Mouse (Mus musculus): Measurements from ENCODE around the gene Myo1d. TPM values are rescaled to one million over a fixed set of nuclear protein-coding genes. Genes with fewer than 3 reads are reported as not detected.

Gene Myo1d
- polyA plus RNA-seq, 1 experiment from 2014 or later, result 68.2 TPM

- no peak overlapping the region for H3K27ac ChIP-seq
- no peak for ATAC-seq
- H3K36me3 ChIP-seq, result no peaks in the 10 kb centered on the region
- H3K4me2 ChIP-seq (replicated peaks), result no peak overlapping the region
- H3K9ac ChIP-seq, result no peak overlapping the region
- whole genome bisulfite sequencing, result 61% methylated on average over 2 of the region's 2 CpGs
- no peak overlapping the region for H3K4me3 ChIP-seq (replicated peaks)
- H3K4me1 ChIP-seq (replicated peaks), result no peaks in the 10 kb centered on the region
- no peaks in the 10 kb centered on the region for H3K27me3 ChIP-seq (replicated peaks)
- H3K9me3 ChIP-seq, result no peaks in the 10 kb centered on the region
These were observed 25.6 kb downstream of the Myo1d start for GRCm38 (mm10) chr11:80754201-80754600.

- WGBS, result 85% methylated on average over 1 of the region's 1 CpGs
- no peak for ATAC-seq
These were observed 28.7 kb downstream of the Myo1d start for GRCm38 (mm10) chr11:80751168-80751567.

GRCm38 (mm10) chr11:80749187-80749586 lies 30.6 kb downstream of the Myo1d start:
- Histone ChIP-seq H3K4me3 (replicated peaks) (no peak overlapping the region), H3K4me2 (replicated peaks) (no peak overlapping the region), H3K4me1 (replicated peaks) (no peaks in the 10 kb centered on the region), H3K9me3 (no peaks in the 10 kb centered on the region), H3K9ac (no peak overlapping the region), H3K36me3 (no peaks in the 10 kb centered on the region), H3K27ac (no peak overlapping the region), H3K27me3 (replicated peaks) (no peaks in the 10 kb centered on the region)
- 92% methylated on average over 1 of the region's 1 CpGs for whole genome bisulfite sequencing
- no peak for ATAC-seq

More at GRCm38 (mm10) chr11:80751168-80751567, 28.7 kb downstream of the Myo1d start:
- Histone ChIP-seq H3K27me3 (replicated peaks) (no peaks in the 10 kb centered on the region), H3K27ac (no peak overlapping the region), H3K9me3 (no peaks in the 10 kb centered on the region), H3K4me2 (replicated peaks) (no peak overlapping the region), H3K4me1 (replicated peaks) (no peaks in the 10 kb centered on the region), H3K9ac (no peak overlapping the region), H3K4me3 (replicated peaks) (no peak overlapping the region), H3K36me3 (no peaks in the 10 kb centered on the region)

GRCm38 (mm10) chr11:80745426-80745825 lies 34.4 kb downstream of the Myo1d start:
- no peaks in the 10 kb centered on the region for H3K36me3 ChIP-seq
- H3K4me2 ChIP-seq (replicated peaks), result no peak overlapping the region
- no peaks in the 10 kb centered on the region for H3K27me3 ChIP-seq (replicated peaks)
- WGBS, result 61% methylated on average over 5 of the region's 5 CpGs
- H3K27ac ChIP-seq, result no peak overlapping the region
- 0 out of 2 replicates have a peak, but pooled peaks cover 2% of the 10 kb centered on the region for H3K4me1 ChIP-seq (replicated peaks)
- peak; percentile 89 for ATAC-seq
- H3K4me3 ChIP-seq (replicated peaks), result no peak overlapping the region
- H3K9ac ChIP-seq, result no peak overlapping the region
- H3K9me3 ChIP-seq, result no peaks in the 10 kb centered on the region

- Histone ChIP-seq H3K27ac (no peak overlapping the region), H3K4me3 (replicated peaks) (no peak overlapping the region), H3K36me3 (no peaks in the 10 kb centered on the region), H3K4me1 (replicated peaks) (0 out of 2 replicates have a peak, but pooled peaks cover 2% of the 10 kb centered on the region), H3K9me3 (no peaks in the 10 kb centered on the region), H3K27me3 (replicated peaks) (no peaks in the 10 kb centered on the region), H3K4me2 (replicated peaks) (no peak overlapping the region), H3K9ac (no peak overlapping the region)
- ATAC-seq, result no peak
- WGBS, result 82% methylated on average over 4 of the region's 4 CpGs
These were observed 35.9 kb downstream of the Myo1d start for GRCm38 (mm10) chr11:80743823-80744410.

- Histone ChIP-seq H3K9ac (no peak overlapping the region), H3K27ac (no peak overlapping the region), H3K36me3 (no peaks in the 10 kb centered on the region), H3K4me3 (replicated peaks) (no peak overlapping the region), H3K27me3 (replicated peaks) (no peaks in the 10 kb centered on the region), H3K4me1 (replicated peaks) (0 out of 2 replicates have a peak, but pooled peaks cover 2% of the 10 kb centered on the region), H3K4me2 (replicated peaks) (no peak overlapping the region), H3K9me3 (no peaks in the 10 kb centered on the region)
- WGBS, result 97% methylated on average over 4 of the region's 4 CpGs
- ATAC-seq, result no peak
These were observed 37.4 kb downstream of the Myo1d start for GRCm38 (mm10) chr11:80742462-80742861.

- ATAC-seq, result no peak
- 85% methylated on average over 2 of the region's 2 CpGs for WGBS
These were observed 45.1 kb downstream of the Myo1d start for GRCm38 (mm10) chr11:80734771-80735170.

GRCm38 (mm10) chr11:80724701-80725100 lies 55.1 kb downstream of the Myo1d start:
- WGBS, result 52% methylated on average over 12 of the region's 12 CpGs
- ATAC-seq, result no peak

More at GRCm38 (mm10) chr11:80734771-80735170, 45.1 kb downstream of the Myo1d start:
- Histone ChIP-seq H3K4me1 (replicated peaks) (no peaks in the 10 kb centered on the region), H3K36me3 (no peaks in the 10 kb centered on the region), H3K4me2 (replicated peaks) (no peak overlapping the region), H3K4me3 (replicated peaks) (no peak overlapping the region), H3K27me3 (replicated peaks) (no peaks in the 10 kb centered on the region), H3K27ac (no peak overlapping the region), H3K9me3 (no peaks in the 10 kb centered on the region), H3K9ac (no peak overlapping the region)

GRCm38 (mm10) chr11:80723406-80724047 lies 56.3 kb downstream of the Myo1d start:
- Histone ChIP-seq H3K36me3 (no peaks in the 10 kb centered on the region), H3K4me1 (replicated peaks) (peaks cover 9% of the 10 kb centered on the region; the same call in 1 of the 2 replicates), H3K27ac (0 out of 2 replicates have a peak overlapping the region, but pooled peaks have one; percentile 23), H3K27me3 (replicated peaks) (no peaks in the 10 kb centered on the region), H3K9ac (no peak overlapping the region), H3K9me3 (no peaks in the 10 kb centered on the region), H3K4me2 (replicated peaks) (no peak overlapping the region), H3K4me3 (replicated peaks) (no peak overlapping the region)
- ATAC-seq, result peak; percentile 53
- WGBS, result 67% methylated on average over 9 of the region's 9 CpGs

More at GRCm38 (mm10) chr11:80724701-80725100, 55.1 kb downstream of the Myo1d start:
- Histone ChIP-seq H3K36me3 (no peaks in the 10 kb centered on the region), H3K9me3 (no peaks in the 10 kb centered on the region), H3K27me3 (replicated peaks) (no peaks in the 10 kb centered on the region), H3K4me1 (replicated peaks) (peaks cover 9% of the 10 kb centered on the region; the same call in 1 of the 2 replicates), H3K4me3 (replicated peaks) (no peak overlapping the region), H3K4me2 (replicated peaks) (no peak overlapping the region), H3K27ac (no peak overlapping the region), H3K9ac (no peak overlapping the region)

- ATAC-seq, result no peak; the same call in 1 of the 2 replicates
- no peak overlapping the region for H3K27ac ChIP-seq
- no peak overlapping the region for H3K9ac ChIP-seq
- H3K4me1 ChIP-seq (replicated peaks), result peaks cover 3% of the 10 kb centered on the region; the same call in 1 of the 2 replicates
- no peaks in the 10 kb centered on the region for H3K27me3 ChIP-seq (replicated peaks)
- H3K4me3 ChIP-seq (replicated peaks), result no peak overlapping the region
- H3K36me3 ChIP-seq, result no peaks in the 10 kb centered on the region
- H3K4me2 ChIP-seq (replicated peaks), result no peak overlapping the region
- WGBS, result 5% methylated on average over 1 of the region's 1 CpGs
- H3K9me3 ChIP-seq, result no peaks in the 10 kb centered on the region
These were observed 60.8 kb downstream of the Myo1d start for GRCm38 (mm10) chr11:80719014-80719413.

GRCm38 (mm10) chr11:80718036-80718435 lies 61.8 kb downstream of the Myo1d start:
- Histone ChIP-seq H3K36me3 (no peaks in the 10 kb centered on the region), H3K4me2 (replicated peaks) (no peak overlapping the region), H3K27me3 (replicated peaks) (no peaks in the 10 kb centered on the region), H3K9ac (no peak overlapping the region), H3K9me3 (no peaks in the 10 kb centered on the region), H3K4me1 (replicated peaks) (no peaks in the 10 kb centered on the region), H3K4me3 (replicated peaks) (no peak overlapping the region), H3K27ac (no peak overlapping the region)
- no peak for ATAC-seq

GRCm38 (mm10) chr11:80715115-80715514 lies 64.7 kb downstream of the Myo1d start:
- no peak overlapping the region for H3K27ac ChIP-seq
- no peak overlapping the region for H3K4me3 ChIP-seq (replicated peaks)
- H3K9me3 ChIP-seq, result no peaks in the 10 kb centered on the region
- 69% methylated on average over 2 of the region's 2 CpGs for WGBS
- no peak overlapping the region for H3K9ac ChIP-seq
- H3K27me3 ChIP-seq (replicated peaks), result no peaks in the 10 kb centered on the region
- no peaks in the 10 kb centered on the region for H3K4me1 ChIP-seq (replicated peaks)
- no peak for ATAC-seq
- no peak overlapping the region for H3K4me2 ChIP-seq (replicated peaks)
- H3K36me3 ChIP-seq, result no peaks in the 10 kb centered on the region

GRCm38 (mm10) chr11:80713705-80714104 lies 66.1 kb downstream of the Myo1d start:
- no peak overlapping the region for H3K4me2 ChIP-seq (replicated peaks)
- ATAC-seq, result peak; percentile 53
- H3K4me1 ChIP-seq (replicated peaks), result no peaks in the 10 kb centered on the region
- no peaks in the 10 kb centered on the region for H3K36me3 ChIP-seq
- H3K27me3 ChIP-seq (replicated peaks), result no peaks in the 10 kb centered on the region
- no peaks in the 10 kb centered on the region for H3K9me3 ChIP-seq
- H3K27ac ChIP-seq, result peak overlapping the region; percentile 13; the same call in 1 of the 2 replicates
- 45% methylated on average over 1 of the region's 1 CpGs for WGBS
- H3K9ac ChIP-seq, result no peak overlapping the region
- H3K4me3 ChIP-seq (replicated peaks), result no peak overlapping the region
